Mouse (Mus musculus) c-Kit-positive CD71-positive TER-119-positive erythroid progenitor cells, embryonic 14.5 days (primary cell): Measurements from ENCODE around the gene Zkscan17.

Experiments
- DNase-seq: peaks from one replicate; pipeline ENCODE4 v3.0.0-alpha.2; 2013; ENCODE audit warnings: low spot score

Zkscan17 gene

GRCm38 (mm10) chr11:59518226-59518625, 8.3 kb downstream of the Zkscan17 start:
- DNase-seq, result no peak

GRCm38 (mm10) chr11:59517441-59517840, 9.1 kb downstream of the Zkscan17 start:
- no peak for DNase-seq

GRCm38 (mm10) chr11:59514789-59515188, 11.8 kb downstream of the Zkscan17 start:
- no peak for DNase-seq

GRCm38 (mm10) chr11:59514381-59514780, 12.2 kb downstream of the Zkscan17 start:
- DNase-seq, result no peak

- DNase-seq, result no peak
Observed at GRCm38 (mm10) chr11:59513556-59513955, 13.0 kb downstream of the Zkscan17 start.

GRCm38 (mm10) chr11:59512733-59513132, 13.8 kb downstream of the Zkscan17 start:
- no peak for DNase-seq

GRCm38 (mm10) chr11:59511558-59511957, 15.0 kb downstream of the Zkscan17 start:
- DNase-seq, result no peak

- DNase-seq, result no peak
Observed at GRCm38 (mm10) chr11:59506713-59507074, 19.9 kb downstream of the Zkscan17 start.

- DNase-seq, result peak; percentile 36
Observed at GRCm38 (mm10) chr11:59505839-59506712, 20.5 kb downstream of the Zkscan17 start.

- DNase-seq, result peak; percentile 51
Observed at GRCm38 (mm10) chr11:59505351-59505838, 21.2 kb downstream of the Zkscan17 start.

GRCm38 (mm10) chr11:59501978-59502700, 24.4 kb downstream of the Zkscan17 start:
- DNase-seq, result no peak

- DNase-seq, result no peak
Observed at GRCm38 (mm10) chr11:59497747-59498146, 28.8 kb downstream of the Zkscan17 start.

- DNase-seq, result no peak
Observed at GRCm38 (mm10) chr11:59496672-59497310, 29.8 kb downstream of the Zkscan17 start.

- no peak for DNase-seq
Observed at GRCm38 (mm10) chr11:59486222-59486621, 40.3 kb downstream of the Zkscan17 start.

- no peak for DNase-seq
Observed at GRCm38 (mm10) chr11:59485641-59486040, 40.9 kb downstream of the Zkscan17 start.

GRCm38 (mm10) chr11:59483212-59483611, 43.3 kb downstream of the Zkscan17 start:
- peak; percentile 52 for DNase-seq

GRCm38 (mm10) chr11:59477240-59477639, 49.3 kb downstream of the Zkscan17 start:
- DNase-seq, result no peak

- DNase-seq, result peak; percentile 84
Observed at GRCm38 (mm10) chr11:59472326-59472677, 54.2 kb downstream of the Zkscan17 start, which contains the start of gene Zfp867. TSS of gene Zfp867 (minus strand) at chr11:59472474.

- DNase-seq, result no peak
Observed at GRCm38 (mm10) chr11:59471413-59472325, 54.9 kb downstream of the Zkscan17 start.

- no peak for DNase-seq
Observed at GRCm38 (mm10) chr11:59460459-59460858, 66.1 kb downstream of the Zkscan17 start.

GRCm38 (mm10) chr11:59458973-59459372, 67.6 kb downstream of the Zkscan17 start:
- DNase-seq, result no peak
